Mouse (Mus musculus) cerebellum, adult 11 months (tissue): ENCODE data around the gene Snorc.
A peak's percentile ranks its signal among the peaks of the same experiment; 100 is the strongest.
"Not testable (repeated sequence)": the region's sequence is repeated elsewhere in the genome, so short reads cannot be mapped to it uniquely, and the experiment has no call there.

Experiments
- DNase-seq: peaks from one replicate; pipeline ENCODE4 v3.0.0; 2022

Snorc gene

DNA sequence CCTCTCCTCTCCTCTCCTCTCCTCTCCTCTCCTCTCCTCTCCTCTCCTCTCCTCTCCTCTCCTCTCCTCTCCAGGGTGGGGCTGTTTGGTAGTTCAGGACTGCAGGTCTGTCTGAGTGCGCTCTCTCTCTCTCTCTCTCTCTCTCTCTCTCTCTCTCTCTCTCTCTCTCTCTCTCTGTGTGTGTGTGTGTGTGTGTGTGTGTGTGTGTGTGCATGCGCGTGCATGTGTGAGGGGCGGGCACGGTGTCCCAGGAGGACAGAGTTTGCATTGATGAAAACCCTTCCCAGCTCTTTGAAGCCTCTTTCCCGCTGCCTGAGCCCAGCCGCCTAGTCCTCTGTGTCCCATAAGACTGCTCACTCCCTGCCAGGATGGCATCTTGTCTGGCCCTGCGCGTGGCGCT is at the start of gene Snorc:
Gene Snorc (plus strand): TSS at position 301 of the 400 bp plus-strand sequence.
- DNase-seq: not testable (repeated sequence)

DNA sequence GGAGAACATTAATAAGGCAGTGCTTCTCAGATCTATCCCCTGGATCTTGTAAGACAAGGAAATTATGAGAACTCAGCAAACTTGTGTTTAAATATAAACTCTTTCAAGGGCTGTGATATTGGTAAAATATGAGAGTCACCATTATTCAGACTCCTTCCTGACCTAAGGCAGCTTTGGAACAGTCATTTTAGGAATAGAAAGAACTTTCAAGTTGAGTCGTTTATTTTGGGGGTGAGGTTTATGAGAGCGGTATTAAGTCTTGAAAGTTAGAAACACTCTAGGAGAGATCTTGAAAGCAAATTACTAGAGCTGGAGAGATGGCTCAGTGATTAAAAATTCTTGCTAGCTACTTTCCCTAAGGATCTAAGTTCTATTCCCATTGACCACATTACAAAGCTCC is 34.9 kb upstream of the Snorc start:
- DNase-seq: no peak

DNA sequence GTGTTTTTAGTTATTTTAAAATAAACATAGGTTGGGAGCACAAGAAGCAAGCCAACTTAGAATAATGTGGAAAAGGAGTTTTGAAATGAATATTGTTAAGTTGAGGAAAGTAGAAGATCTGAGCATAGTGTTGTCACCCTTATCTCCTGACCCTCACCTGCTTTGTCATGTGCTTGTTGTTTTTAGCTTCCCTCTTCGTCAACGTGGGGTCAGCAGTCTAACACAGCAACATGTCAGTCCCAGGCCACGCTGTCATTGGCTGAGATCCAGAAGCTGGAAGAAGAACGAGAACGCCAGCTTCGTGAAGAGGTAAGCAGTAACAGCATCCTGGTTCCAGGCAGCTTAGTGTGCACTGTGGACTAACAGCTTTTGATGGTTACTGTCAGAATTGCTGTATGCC is 33.5 kb upstream of the Snorc start:
- no peak for DNase-seq

DNA sequence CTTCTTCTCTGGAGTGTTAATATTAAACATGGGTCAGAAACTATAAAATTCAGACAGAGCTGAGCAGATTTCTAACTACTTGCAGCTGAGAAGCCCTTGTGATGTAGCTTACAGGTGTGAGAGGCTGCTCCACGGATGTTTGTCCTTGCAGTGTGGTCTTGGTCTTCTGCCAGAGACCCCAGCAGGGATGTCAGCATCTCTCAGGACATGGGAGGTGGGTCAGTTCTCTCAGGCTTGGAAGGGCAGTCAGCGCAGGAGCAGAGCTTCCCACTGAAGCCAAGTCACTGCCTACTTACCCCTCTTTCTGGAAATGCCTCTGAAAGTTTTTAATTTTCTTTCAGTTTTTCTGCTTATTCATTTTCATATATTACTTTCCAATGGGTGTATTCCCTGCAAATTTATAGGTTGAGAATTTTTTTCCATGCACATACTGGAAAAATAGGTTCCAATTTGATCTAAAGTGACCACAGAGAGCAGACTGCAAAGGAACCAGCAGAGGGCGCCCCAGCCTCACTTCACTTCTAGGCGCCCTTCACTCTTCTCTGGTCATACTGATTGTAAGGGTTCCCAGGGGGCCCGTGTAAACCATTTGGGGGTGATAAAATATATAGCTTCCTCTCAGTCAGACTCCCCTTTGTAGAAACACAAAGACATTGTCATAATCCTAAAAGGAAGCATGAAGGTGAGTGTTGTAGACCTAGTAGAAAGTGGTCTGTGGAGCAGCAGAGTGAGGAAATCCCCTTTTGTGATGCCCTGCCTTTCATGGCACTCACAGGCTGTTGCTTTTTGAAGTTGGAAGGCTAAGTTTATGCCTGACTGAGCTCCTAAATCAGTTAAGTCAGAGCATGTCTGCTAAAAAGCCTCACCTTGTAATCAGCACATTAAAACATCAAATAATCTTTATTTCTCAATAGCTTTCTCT is 22.6 kb upstream of the Snorc start:
- DNase-seq: peak; percentile 50

DNA sequence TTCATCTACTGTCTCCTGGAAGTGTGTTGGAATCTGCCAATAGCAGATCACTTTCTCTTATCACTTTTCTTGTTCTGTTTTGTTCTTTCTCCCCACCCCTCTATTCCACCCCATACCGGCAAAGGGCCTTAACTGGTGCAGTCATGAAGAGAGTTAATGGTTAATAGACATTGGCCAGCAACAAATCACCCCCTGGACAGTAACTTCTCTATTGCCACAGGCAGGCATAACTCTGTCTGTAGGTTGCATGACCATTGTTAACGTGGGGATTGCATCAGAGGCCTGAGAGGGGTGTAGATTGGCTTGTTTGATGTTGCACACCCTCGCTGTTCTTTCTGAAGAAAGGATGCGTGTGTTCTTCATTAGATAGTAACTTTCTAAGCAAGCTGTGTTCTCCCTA is 20.6 kb upstream of the Snorc start:
- DNase-seq: no peak

DNA sequence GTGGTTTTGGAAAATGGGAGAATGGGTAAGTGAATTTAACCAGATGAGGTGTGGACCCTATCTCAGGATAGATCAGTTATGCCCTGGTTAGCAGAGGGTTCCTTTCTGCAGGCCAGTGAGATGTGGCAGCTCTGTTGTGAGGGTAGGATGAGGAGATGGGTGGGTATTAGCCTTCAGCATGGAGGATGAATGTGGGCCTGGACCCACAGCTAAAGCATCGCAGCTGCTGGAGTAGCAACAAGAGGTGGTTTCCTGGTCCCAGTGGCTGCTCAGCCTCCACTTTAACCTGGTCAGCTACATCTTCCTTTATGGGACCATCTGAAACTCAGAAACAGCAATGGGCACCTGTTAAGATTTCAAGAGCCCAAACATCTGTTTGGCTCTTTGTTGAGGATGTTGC is 13.6 kb upstream of the Snorc start:
- no peak for DNase-seq

DNA sequence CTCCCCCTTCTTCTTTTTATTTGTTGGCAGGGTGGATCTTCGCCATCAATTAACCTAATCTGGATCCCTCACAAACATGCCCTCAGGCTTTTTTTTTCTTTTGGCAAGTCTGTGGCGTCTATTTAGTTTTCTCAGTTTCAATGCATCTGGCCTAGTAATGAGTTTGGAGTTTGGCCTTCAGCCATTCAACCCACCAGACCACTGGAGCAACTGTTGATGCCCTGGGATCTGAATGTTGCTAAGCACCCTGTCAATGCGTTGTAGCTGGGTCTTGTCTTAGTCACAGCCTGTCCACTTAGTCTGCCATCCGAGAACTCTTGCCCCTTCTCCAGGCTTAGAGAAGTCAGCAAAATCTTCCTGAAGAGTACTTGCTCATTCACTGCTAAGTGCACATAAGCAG is 12.0 kb upstream of the Snorc start:
- DNase-seq: no peak

DNA sequence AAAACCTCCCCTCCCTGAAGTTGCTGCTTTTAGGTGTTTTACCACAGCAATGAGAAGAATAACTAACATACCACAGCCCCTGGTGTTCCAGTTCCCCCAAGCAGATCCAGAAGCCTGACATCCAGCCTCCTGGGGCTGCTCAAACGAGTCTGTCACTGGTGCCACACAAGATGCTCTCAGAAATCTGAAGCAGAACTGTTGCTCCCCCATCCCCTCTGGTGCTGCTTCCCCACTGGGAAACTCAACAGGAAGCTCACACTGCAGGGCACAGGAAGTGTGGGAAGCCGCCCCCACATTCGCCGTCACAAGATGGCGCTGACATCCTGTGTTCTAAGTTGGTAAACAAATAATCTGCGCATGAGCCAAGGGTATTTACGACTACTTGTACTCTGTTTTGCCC is 10.2 kb upstream of the Snorc start:
- not testable (repeated sequence) for DNase-seq

DNA sequence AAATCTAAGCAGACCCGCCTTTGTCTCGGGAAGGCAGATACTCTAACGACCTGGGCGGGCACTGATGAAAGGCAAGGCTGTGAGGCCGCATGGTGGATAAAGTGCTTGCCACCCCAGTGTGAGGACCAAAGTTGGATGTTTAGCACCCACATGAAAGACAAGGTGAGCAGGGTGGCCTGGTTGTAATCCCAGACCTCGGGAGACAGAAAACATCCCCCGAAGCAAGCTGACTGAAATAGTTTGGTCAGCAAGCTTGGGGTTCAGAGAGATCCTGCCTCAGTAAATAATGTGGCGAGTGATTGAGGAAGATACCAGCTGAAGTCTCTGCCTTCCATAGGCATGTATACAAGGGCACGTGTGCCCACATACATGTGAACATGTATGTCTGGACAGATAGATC is 2.6 kb upstream of the Snorc start:
- no peak for DNase-seq

DNA sequence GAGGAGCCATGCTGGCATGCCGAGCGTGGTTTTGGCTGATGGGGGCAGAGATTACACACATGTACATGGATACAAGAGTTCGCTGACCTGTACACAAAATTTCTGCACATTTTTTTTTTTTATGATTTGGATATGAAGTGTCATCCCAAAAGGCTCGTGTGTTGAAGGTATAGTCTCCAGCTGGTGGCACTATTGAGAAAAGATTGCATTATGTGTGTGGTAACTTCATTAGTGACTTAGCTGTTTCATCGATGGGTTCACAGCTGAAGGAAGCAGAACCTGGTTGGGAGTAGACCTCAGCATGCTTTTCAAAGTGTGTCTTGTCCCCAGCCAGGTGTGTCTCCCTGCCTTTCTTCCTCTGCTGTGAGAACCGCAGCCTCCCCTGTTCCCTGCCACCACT is 1.8 kb upstream of the Snorc start:
- DNase-seq: no peak

DNA sequence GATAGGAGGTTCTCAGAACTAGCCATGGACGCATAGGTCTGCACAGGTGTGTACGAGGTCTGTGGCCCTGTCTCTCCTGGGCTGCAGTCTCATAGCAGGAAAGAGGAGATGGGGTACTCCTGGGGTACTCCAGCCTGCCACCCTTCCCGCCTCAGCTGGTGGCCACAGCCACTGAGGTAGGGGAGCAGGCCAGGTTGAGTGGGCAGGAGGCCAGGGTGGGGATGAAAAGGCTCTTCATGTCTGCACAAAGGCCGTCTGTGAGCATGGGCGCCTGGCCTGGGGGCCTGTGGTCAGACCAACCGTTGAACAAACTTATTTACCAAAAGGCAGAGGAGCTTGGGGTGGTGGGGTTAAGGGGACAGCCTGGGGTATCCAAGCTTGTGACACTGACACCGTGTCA is 1.8 kb downstream of the Snorc start:
- no peak for DNase-seq

DNA sequence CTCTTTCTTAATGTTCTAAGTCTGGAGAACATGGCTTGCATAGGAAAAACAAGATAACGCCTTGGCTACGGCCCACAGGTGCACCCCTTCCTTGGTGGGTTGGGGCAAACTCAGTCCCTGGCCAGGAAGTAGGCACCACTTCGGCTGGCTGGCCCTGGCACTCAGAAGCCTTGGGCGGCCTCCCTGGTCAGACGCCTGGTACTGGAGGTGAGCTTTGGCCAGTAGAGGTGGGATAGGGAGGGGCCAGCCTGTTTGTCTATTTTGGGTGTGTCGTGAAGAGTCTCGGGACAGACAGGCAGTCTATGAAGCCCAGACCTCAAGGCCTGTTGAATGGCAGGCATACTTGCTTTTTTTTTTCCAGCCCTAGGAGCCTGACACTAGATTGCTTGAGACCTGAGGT is 2.5 kb downstream of the Snorc start:
- DNase-seq: no peak

DNA sequence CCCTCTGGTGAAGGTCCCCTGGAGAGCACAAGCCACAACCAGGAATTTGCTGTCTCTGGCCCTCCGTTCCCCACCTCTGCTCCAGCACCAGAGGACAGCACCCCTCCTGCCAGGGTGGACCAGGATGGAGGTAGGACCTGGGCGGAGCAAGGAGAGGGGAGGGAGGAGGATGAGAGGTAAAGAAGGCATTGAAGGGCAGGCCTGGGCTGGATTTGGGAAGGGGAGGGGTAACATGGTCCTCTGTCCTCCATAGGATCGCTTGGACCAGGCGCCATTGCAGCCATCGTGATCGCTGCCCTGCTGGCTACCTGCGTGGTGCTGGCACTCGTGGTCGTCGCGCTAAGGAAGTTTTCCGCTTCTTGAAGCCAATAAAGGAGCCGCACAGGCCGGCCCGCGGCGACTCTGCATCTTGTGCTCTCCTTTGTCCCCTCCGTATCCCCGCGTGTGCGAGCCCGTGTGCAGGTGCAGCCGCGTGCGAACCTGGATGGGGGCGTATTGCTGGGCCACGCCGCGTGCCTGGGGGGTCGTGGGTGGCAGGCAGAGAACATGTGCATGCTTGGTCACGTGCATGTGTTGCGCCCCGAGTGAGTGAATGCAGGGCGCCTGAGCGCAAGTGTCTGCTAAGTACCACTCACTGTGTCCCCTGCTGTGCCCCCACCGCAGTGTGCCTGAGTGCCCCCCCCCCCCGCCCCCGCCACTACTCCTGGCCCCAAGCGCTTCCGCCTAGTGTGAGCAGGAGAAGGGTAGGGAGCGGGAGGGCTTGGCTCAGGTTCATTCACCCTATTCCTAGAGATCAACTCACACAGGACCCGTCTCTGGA is 5.2 kb downstream of the Snorc start:
- DNase-seq: no peak

DNA sequence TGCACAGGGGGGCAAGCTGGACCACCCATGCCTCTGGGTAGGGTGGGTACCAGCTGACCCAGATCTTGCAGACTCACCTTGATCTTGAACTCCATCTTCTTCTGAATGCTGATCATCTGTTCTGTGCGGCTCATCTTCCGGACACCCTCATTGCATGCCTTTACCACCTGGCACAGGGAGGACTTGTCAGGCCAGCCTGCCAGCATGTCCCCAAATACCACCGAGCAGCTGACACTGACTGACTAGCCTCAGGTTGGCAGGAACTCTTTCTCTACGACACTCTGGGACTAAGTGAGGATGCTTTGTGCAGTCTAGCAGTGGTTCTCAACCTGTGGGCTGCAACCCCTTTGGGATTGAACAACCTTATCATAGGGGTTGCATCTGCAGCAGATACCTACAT is 12.5 kb downstream of the Snorc start:
- DNase-seq: no peak

DNA sequence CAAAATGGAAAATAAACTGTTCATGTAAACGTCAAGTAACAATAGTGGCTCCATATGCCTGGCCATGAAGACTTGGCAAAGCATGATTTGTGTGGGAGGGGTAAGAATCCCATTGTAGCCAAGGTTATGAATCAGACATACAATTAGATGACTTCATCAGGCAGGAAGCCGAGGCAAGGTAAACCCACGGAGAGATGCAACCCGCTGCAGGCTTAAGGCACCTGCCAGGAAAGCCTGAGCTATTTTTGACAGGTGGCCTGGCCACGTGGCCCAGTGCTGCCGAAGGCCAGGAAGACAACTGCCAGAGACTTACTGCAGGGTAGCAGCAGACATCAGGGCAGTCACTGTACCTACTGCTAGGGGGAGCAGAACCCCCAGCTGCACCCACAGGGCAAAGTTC is 16.3 kb downstream of the Snorc start:
- DNase-seq: peak; percentile 86

DNA sequence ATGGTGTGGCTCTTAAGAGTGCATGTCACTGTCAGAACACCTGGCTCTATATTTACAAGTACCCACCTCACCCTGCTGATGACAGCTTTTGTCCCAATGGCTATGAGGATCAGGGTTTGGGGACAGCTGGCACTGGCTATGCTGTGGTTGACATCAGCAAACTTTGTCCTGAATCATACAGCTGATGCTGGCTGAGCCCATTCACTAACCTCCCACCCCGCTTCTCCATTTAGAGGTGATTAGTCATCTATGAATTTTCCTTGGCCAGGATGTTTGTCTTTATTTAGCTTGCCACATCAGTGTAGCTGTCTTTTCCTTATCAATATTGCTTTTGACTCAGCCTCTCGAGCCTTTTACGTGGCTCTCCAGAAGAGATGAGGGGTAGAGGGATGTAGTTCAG is 22.2 kb downstream of the Snorc start:
- no peak for DNase-seq

DNA sequence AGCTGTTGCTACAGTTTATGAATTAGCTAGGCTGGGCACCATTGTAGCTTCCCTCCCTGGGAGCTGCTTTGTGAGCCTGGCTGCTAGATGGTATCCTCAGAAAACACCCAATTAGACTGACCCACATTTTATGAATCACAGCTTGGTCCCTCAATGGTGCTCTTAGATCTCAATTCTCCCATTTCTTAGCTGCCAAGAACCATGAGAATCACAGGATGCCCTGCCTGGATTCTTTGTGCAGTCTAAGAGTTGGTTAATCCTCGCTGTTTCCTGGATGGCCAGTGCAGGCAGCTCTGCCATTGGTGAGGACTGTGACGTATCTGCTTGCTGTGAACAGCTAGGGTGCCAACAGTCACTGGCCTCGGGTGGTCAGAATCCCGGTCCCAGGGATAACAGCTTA is 23.5 kb downstream of the Snorc start:
- no peak for DNase-seq

DNA sequence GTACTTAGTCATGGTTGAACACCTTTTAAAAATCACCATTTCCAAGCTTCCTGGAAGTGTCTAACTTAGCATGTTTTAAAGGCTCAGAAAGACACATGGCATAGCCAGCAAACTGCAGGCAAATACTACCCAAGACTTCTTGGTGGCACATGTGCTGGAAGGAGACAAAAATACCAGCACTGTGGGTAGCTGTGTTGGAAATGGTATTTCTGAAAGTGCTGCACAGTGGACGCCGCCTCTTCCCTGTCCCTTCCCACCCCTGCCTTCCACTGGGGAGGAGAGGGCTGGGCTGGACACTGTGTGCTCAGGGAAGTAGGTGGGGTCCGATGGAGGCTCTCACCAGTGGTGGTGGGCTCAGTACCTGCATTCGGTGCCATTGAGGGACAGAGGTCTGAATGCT is 35.5 kb downstream of the Snorc start:
- no peak for DNase-seq

DNA sequence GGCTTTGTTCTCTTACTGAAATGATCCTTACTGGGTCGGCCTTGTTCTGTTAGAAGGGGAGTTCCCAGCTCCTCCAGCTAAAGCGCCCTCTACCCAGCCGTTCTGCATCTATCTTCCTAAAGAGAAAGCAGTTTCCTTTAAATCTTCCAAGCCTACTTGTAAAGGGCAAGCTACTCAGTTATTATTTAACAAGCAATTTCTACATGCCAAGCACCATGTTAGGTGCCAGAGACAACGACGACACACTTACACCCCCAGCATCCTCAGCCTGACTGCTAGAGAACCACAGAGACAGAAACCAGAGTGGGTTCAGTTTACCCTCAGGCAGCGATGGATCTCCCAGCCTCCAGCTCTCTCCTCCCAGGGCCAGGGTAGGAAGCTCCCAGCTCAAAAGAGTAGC is 37.8 kb downstream of the Snorc start:
- DNase-seq: no peak

DNA sequence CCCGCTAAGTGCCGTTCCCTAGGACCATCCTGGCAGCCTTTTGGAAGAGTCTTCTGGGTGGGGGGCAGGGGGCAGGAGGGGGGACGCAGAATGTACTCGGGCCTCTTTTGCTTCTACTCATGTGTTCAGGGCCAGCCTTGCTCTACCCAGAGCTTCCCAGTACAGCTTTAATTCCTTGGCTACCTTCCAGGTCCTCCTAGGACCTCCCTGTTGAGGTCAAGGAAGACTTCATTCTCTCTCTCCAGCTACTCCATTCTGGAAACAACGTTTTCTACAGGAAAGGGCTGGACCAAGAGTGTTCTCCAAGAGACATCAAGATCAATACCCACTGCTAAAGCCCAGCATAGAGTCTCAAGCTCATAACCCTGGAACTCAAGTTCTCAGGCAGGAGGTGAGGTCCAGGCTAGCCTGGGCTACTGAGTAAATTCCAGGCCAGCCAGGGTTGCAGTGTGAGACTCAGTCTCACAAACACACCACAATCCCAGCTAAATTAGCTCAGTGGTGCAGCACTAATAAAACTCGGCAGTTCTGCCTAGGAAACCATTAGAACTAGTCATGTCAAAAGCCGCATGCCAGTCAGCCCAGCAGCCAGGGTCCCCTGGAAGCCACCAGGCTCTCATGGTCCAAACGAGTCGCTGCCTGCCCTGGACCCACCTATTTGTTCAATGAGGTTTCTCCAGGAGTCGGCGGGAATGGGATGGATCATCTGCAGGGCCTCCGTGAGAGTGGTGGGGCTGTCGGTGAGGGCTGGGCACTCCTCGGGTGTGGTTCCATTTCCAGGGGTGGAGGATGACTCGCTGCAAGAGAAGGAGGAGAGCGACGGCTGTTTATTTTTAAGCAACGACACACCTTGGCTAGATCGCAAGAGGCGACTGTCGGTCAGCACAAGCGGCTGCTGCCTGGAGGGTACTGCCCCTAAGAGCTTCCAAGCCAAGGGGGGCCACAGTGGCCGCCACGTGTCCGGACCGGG is 38.8 kb downstream of the Snorc start:
- no peak for DNase-seq

DNA sequence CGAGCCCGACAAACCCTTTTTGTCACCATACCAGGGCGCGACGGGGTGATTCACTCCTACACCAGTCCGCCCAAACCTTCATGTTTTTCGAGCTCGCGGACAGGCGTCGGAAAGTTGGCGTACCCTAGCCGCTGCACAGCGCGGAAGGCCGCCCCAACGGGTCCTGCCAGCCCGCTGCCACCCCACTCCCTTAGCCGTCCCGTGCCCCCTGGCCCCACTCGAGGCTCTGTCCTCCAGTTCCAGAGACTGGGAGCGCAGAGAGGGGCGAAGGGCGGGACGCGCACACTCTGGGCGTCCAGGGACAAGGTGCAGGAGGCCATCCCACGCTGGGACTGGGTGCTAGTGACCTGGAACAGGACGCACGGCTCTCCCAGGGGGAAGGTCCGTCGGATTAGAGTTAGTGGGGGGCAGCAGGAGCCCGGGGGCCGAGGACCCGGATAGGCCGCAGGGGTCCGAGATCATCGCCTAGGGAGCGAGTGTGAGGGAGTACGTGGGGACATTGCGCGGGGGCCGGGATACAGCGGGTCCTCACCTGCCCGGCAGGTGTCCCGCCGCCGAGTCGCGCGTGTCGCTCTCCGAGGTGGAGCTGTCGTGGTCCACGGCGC is 39.6 kb downstream of the Snorc start, which contains the start of gene Neu2:
Gene Neu2 (plus strand): TSS at position 329 of the 605 bp plus-strand sequence.
- DNase-seq: peak; percentile 9

DNA sequence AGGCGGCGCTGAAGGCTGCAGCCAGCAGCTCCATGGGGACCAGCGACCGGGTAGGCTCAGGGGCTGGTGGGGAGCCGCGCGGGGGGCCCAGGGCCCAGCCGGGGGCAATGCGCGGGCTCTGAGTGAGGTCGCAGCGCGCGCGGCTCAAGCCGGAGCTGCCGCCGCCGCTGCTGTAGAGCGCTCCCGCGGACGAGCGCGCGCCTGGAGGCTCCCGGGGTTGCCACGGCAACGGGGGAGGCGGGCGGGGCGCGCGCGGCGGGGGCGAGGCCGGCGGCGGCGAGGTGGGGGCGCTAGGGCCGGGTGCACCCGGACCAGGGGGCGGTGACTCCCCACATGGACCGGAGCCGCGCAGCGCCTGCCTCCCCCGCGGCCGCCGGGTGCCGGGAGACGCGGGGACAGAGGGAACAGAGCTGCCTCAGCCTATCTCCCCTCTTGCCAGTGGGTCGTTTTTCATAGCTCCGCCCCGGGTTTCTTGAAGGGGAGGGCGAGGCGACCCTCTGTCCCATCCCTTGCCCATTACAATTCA is 40.2 kb downstream of the Snorc start:
- peak; percentile 27 for DNase-seq
